Mouse (Mus musculus) C2C12 (cell line): ENCODE data around the gene Sult2b1. TPM values are rescaled to one million over a fixed set of nuclear protein-coding genes. Genes with fewer than 3 reads are reported as not detected.

Experiments
- H3K27me3 ChIP-seq: one replicate; pipeline ENCODE4 v1.6.1; 2011; ENCODE audit not compliant: control insufficient read depth, insufficient read depth, insufficient read length
- H3K36me3 ChIP-seq: one replicate; pipeline ENCODE4 v1.6.1; 2011; ENCODE audit not compliant: control insufficient read depth, insufficient read depth
- H3K4me3 ChIP-seq: one replicate; pipeline ENCODE4 v1.5.1; 2011; ENCODE audit warnings: mild to moderate bottlenecking, control low read depth; ENCODE audit not compliant: poor library complexity, insufficient read depth, severe bottlenecking
- H3K79me2 ChIP-seq: one replicate; pipeline ENCODE4 v1.6.1; 2011; ENCODE audit not compliant: control insufficient read depth, insufficient read depth
- H3K79me3 ChIP-seq: one replicate; pipeline ENCODE4 v1.6.1; 2011; ENCODE audit warnings: low read depth, control low read depth
- H3ac ChIP-seq: one replicate; pipeline ENCODE3; 2011; ENCODE audit warnings: low read depth; ENCODE audit not compliant: control insufficient read depth, insufficient read length
- CEBPB ChIP-seq: IDR thresholded peaks from one replicate; pipeline ENCODE4 v1.6.1; 2011; ENCODE audit warnings: low read depth, mild to moderate bottlenecking, control low read depth, moderate library complexity
- CTCF ChIP-seq: IDR thresholded peaks from one replicate; pipeline ENCODE4 v1.5.1; 2011; ENCODE audit not compliant: control insufficient read depth, insufficient read depth, insufficient read length
- FOSL1 ChIP-seq: IDR thresholded peaks from one replicate; pipeline ENCODE4 v1.8.0; 2011; ENCODE audit warnings: mild to moderate bottlenecking, low read length; ENCODE audit not compliant: poor library complexity, insufficient read depth, severe bottlenecking
- MAX ChIP-seq: IDR thresholded peaks from one replicate; pipeline ENCODE4 v1.6.1; 2011; ENCODE audit warnings: mild to moderate bottlenecking, control low read depth
- MYOD1 ChIP-seq: IDR thresholded peaks from one replicate; pipeline ENCODE4 v1.6.1; 2011; ENCODE audit warnings: low read depth; ENCODE audit not compliant: control insufficient read depth, insufficient read length
- MYOG ChIP-seq: IDR thresholded peaks from one replicate; pipeline ENCODE4 v1.6.1; 2011; ENCODE audit not compliant: control insufficient read depth, insufficient read length; ENCODE audit errors: extremely low read depth
- USF1 ChIP-seq: IDR thresholded peaks from one replicate; pipeline ENCODE4 v1.6.1; 2011; ENCODE audit warnings: low read depth, mild to moderate bottlenecking, control low read depth, moderate library complexity
- polyA plus RNA-seq: library from polyadenylated mRNA; unstranded; fragments of >200 nt; fragmentation: generic; extraction: Trizol; gene quantifications from one replicate; pipeline ENCODE4 v1.2.1, GENCODE M21; 2012; ENCODE audit warnings: missing spikeins

Sult2b1 gene
- polyA plus RNA-seq, 1 experiment, result 0.13 TPM

- no peaks in the 10 kb centered on the region for H3K79me2 ChIP-seq
- H3K27me3 ChIP-seq, result peaks cover 15% of the 10 kb centered on the region
- H3K4me3 ChIP-seq, result no peak overlapping the region
- no peaks in the 10 kb centered on the region for H3K79me3 ChIP-seq
- TF ChIP-seq USF1, result no peak
- no peak for TF ChIP-seq FOSL1
- no peak for TF ChIP-seq MYOD1
- TF ChIP-seq MAX, result no peak
- TF ChIP-seq MYOG, result no peak
- no peak for TF ChIP-seq CEBPB
- TF ChIP-seq CTCF, result no peak
- H3ac ChIP-seq, result no peak overlapping the region
- H3K36me3 ChIP-seq, result no peaks in the 10 kb centered on the region
Measured at GRCm38 (mm10) chr7:45702316-45702715, 82.2 kb downstream of the Sult2b1 start.

- Histone ChIP-seq H3K27me3 (peaks cover 15% of the 10 kb centered on the region), H3ac (no peak overlapping the region), H3K79me2 (no peaks in the 10 kb centered on the region), H3K36me3 (no peaks in the 10 kb centered on the region), H3K4me3 (no peak overlapping the region), H3K79me3 (no peaks in the 10 kb centered on the region)
- TF ChIP-seq MYOD1 (no peak), USF1 (no peak), CTCF (no peak), CEBPB (no peak), FOSL1 (no peak), MAX (no peak), MYOG (no peak)
Measured at GRCm38 (mm10) chr7:45701607-45702006, 82.9 kb downstream of the Sult2b1 start.

- no peak for TF ChIP-seq CEBPB
- TF ChIP-seq CTCF, result no peak
- no peak for TF ChIP-seq USF1
- no peak for TF ChIP-seq MYOG
- no peak for TF ChIP-seq MYOD1
- TF ChIP-seq MAX, result no peak
- no peak for TF ChIP-seq FOSL1
- H3K27me3 ChIP-seq, result peaks cover 15% of the 10 kb centered on the region
Measured at GRCm38 (mm10) chr7:45701072-45701471, 83.4 kb downstream of the Sult2b1 start.

GRCm38 (mm10) chr7:45700301-45701015 lies 84.0 kb downstream of the Sult2b1 start:
- no peaks in the 10 kb centered on the region for H3K79me2 ChIP-seq
- H3K79me3 ChIP-seq, result no peaks in the 10 kb centered on the region
- H3ac ChIP-seq, result no peak overlapping the region
- TF ChIP-seq FOSL1 (no peak), MAX (no peak), MYOD1 (no peak), CTCF (no peak), USF1 (no peak), CEBPB (no peak), MYOG (no peak)
- peaks cover 15% of the 10 kb centered on the region for H3K27me3 ChIP-seq
- H3K36me3 ChIP-seq, result no peaks in the 10 kb centered on the region
- H3K4me3 ChIP-seq, result no peak overlapping the region

More at GRCm38 (mm10) chr7:45701072-45701471, 83.4 kb downstream of the Sult2b1 start:
- no peak overlapping the region for H3K4me3 ChIP-seq
- no peaks in the 10 kb centered on the region for H3K79me2 ChIP-seq
- no peak overlapping the region for H3ac ChIP-seq
- no peaks in the 10 kb centered on the region for H3K36me3 ChIP-seq
- no peaks in the 10 kb centered on the region for H3K79me3 ChIP-seq

GRCm38 (mm10) chr7:45699523-45700141 lies 84.8 kb downstream of the Sult2b1 start, which contains the start of gene Car11:
Gene Car11 (plus strand): TSS chr7:45699843.
- TF ChIP-seq FOSL1, result no peak
- TF ChIP-seq MYOG, result no peak
- TF ChIP-seq CEBPB, result no peak
- no peak for TF ChIP-seq MYOD1
- TF ChIP-seq CTCF, result no peak
- Histone ChIP-seq H3K79me2 (no peaks in the 10 kb centered on the region), H3K36me3 (no peaks in the 10 kb centered on the region), H3K27me3 (peaks cover 15% of the 10 kb centered on the region), H3K4me3 (no peak within 1 kb of the TSS), H3ac (no peak within 1 kb of the TSS), H3K79me3 (no peaks in the 10 kb centered on the region)
